Mouse (Mus musculus): ENCODE measurements around the gene Wscd1. TPM values are rescaled to one million over a fixed set of nuclear protein-coding genes. Genes with fewer than 3 reads are reported as not detected.

Gene Wscd1
- not detected for polyA plus RNA-seq (2014; fragmentation: Illumina TruSeq; extraction: RNeasy Lipid Tissue Mini Kit (QIAGEN cat#74804); ENCODE audit: low read depth, low replicate concordance)

DNA sequence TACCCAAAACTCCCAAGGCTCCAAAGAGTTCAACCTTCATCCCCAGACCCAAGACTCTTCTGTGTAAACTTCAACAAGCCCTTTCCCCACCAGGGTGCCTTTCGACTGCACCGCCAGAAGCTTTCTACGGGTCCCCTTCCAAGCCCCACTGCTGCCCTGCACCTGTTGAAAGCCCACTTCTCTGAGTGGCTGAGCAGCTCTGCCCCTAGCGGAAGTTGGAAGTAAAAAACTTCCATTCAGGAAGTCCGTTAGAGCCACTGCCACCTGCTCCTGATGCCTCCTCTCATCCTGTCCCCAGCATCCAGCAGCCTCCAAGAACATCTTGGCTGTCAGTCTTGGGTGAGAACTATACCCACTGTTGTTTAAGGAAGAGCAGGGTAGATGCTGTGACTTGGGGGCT lies at the start of gene Wscd1:
Gene Wscd1, plus strand, starts transcription at position 250 of the 400 bp plus-strand sequence.

Measured in liver, adult 10 weeks (tissue).